Mouse (Mus musculus): Measurements from ENCODE around the gene Cers6. TPM values are rescaled to one million over a fixed set of nuclear protein-coding genes. Genes with fewer than 3 reads are reported as not detected.
A peak's percentile ranks its signal among the peaks of the same experiment; 100 is the strongest.

Gene Cers6
- polyA plus RNA-seq, 1 experiment from 2014 or later = 26.8 TPM

DNA sequence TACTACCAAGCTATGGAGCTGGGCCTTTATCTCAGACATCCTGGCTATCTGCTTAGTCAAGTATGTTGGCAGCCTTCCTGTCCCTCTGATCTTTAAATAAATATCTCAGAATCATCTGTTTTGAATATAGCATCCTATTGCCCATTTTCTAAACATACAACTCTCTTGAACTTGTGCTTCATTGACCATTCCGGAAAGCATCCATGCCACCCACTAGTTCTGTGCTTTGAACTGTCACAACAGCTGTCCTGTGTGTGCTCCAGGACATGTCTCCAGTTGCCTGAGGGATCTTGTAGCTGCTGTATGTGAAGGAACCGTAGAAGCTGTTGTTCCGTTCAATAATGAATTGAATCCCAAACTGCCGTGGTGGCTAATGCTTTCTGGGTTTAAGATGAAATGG, 188.9 kb downstream of the Cers6 start:
- no peak overlapping the region for H3K27ac ChIP-seq (replicated peaks; ENCODE audit: low read depth, low read length)
- H3K9me3 ChIP-seq (ENCODE audit: control insufficient read depth, low read length) = no peaks in the 10 kb centered on the region
- no peak overlapping the region for H3K9ac ChIP-seq (ENCODE audit: low read length)
- H3K4me2 ChIP-seq (ENCODE audit: low read depth, severe bottlenecking) = no peak overlapping the region
- no peak overlapping the region for H3K4me3 ChIP-seq (ENCODE audit: low read depth, low read length)
- no peaks in the 10 kb centered on the region for H3K27me3 ChIP-seq (ENCODE audit: control insufficient read depth, insufficient read depth, low read length)
- peaks cover 7% of the 10 kb centered on the region for H3K4me1 ChIP-seq (ENCODE audit: control insufficient read depth, insufficient read depth, low read length)
- DNase-seq (ENCODE audit: low spot score) = no peak
- ATAC-seq (ENCODE audit: insufficient number of reproducible peaks, low FRiP score, low TSS enrichment, low read depth) = no peak
- 80% methylated on average over 4 of the region's 4 CpGs for WGBS
- H3K36me3 ChIP-seq (ENCODE audit: control insufficient read depth, insufficient read depth, low read length) = no peaks in the 10 kb centered on the region

DNA sequence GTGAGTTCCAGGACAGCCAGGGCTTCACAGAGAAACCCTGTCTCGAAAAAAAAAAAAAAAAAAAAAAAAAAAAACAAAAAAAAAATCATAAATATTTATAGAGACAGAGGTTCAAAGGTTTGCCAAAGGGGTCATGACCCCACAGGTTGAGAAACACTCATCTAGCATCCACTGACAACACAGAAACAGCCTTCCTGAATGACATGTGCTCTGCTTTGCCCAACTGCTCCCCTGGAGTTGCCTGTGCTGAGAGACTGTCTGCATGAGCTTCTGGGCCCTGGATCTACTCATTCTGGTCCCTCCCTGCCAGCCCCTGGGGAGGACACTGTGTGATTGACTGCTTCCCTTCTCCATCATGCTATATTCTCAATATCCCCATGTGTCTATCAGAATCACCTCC, 190.4 kb downstream of the Cers6 start:
- ATAC-seq (ENCODE audit: insufficient number of reproducible peaks, low FRiP score, low TSS enrichment, low read depth) (no peak), DNase-seq (ENCODE audit: low spot score) (no peak)
- Histone ChIP-seq H3K4me3 (ENCODE audit: low read depth, low read length) (no peak overlapping the region), H3K9me3 (ENCODE audit: control insufficient read depth, low read length) (no peaks in the 10 kb centered on the region), H3K4me2 (ENCODE audit: low read depth, severe bottlenecking) (no peak overlapping the region; the same call in 1 of the 2 replicates), H3K9ac (ENCODE audit: low read length) (no peak overlapping the region), H3K4me1 (ENCODE audit: control insufficient read depth, insufficient read depth, low read length) (peaks cover 7% of the 10 kb centered on the region), H3K27me3 (ENCODE audit: control insufficient read depth, insufficient read depth, low read length) (no peaks in the 10 kb centered on the region), H3K27ac (replicated peaks; ENCODE audit: low read depth, low read length) (no peak overlapping the region), H3K36me3 (ENCODE audit: control insufficient read depth, insufficient read depth, low read length) (no peaks in the 10 kb centered on the region)
- WGBS = 75% methylated on average over 1 of the region's 1 CpGs

GRCm38 (mm10) chr2:69053210-69053858, 192.1 kb downstream of the Cers6 start:
- Histone ChIP-seq H3K4me2 (ENCODE audit: low read depth, severe bottlenecking) (no peak overlapping the region), H3K27me3 (ENCODE audit: control insufficient read depth, insufficient read depth, low read length) (no peaks in the 10 kb centered on the region), H3K27ac (replicated peaks; ENCODE audit: low read depth, low read length) (no peak overlapping the region), H3K36me3 (ENCODE audit: control insufficient read depth, insufficient read depth, low read length) (no peaks in the 10 kb centered on the region), H3K4me3 (ENCODE audit: low read depth, low read length) (no peak overlapping the region), H3K9me3 (ENCODE audit: control insufficient read depth, low read length) (no peaks in the 10 kb centered on the region), H3K9ac (ENCODE audit: low read length) (no peak overlapping the region), H3K4me1 (ENCODE audit: control insufficient read depth, insufficient read depth, low read length) (peaks cover 7% of the 10 kb centered on the region)
- peak; percentile 52 for DNase-seq (ENCODE audit: low spot score)
- 23% methylated on average over 4 of the region's 4 CpGs for WGBS
- peak; percentile 72 for ATAC-seq (ENCODE audit: insufficient number of reproducible peaks, low FRiP score, low TSS enrichment, low read depth)

DNA sequence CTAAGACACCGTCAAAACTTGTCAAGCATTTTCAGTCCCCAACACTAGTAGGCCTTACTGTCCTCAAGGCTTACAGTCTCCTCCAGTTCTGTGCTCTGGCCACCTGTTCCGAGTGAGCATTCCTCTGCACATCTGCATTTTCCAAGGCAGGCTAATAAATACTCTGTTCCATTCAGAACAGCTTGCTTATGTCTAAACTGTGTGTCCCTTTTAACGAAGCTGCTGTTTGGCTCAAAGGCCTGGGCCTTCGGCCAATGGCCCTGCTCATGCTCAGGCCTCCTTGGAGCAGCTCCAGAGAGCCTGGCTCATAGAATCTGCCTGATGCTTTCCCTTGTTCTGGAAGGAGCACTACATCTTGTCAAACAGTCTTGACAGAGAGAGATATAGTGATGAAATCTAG, 193.0 kb downstream of the Cers6 start:
- Histone ChIP-seq H3K4me2 (ENCODE audit: low read depth, severe bottlenecking) (no peak overlapping the region), H3K4me1 (ENCODE audit: control insufficient read depth, insufficient read depth, low read length) (peaks cover 7% of the 10 kb centered on the region), H3K9me3 (ENCODE audit: control insufficient read depth, low read length) (no peaks in the 10 kb centered on the region), H3K4me3 (ENCODE audit: low read depth, low read length) (no peak overlapping the region), H3K27ac (replicated peaks; ENCODE audit: low read depth, low read length) (no peak overlapping the region), H3K9ac (ENCODE audit: low read length) (no peak overlapping the region), H3K36me3 (ENCODE audit: control insufficient read depth, insufficient read depth, low read length) (no peaks in the 10 kb centered on the region), H3K27me3 (ENCODE audit: control insufficient read depth, insufficient read depth, low read length) (no peaks in the 10 kb centered on the region)
- WGBS = 61% methylated on average over 4 of the region's 4 CpGs
- DNase-seq (ENCODE audit: low spot score) (no peak), ATAC-seq (ENCODE audit: insufficient number of reproducible peaks, low FRiP score, low TSS enrichment, low read depth) (no peak)

- Histone ChIP-seq H3K27me3 (ENCODE audit: control insufficient read depth, insufficient read depth, low read length) (no peaks in the 10 kb centered on the region), H3K9me3 (ENCODE audit: control insufficient read depth, low read length) (no peaks in the 10 kb centered on the region), H3K4me3 (ENCODE audit: low read depth, low read length) (no peak overlapping the region), H3K4me2 (ENCODE audit: low read depth, severe bottlenecking) (no peak overlapping the region), H3K9ac (ENCODE audit: low read length) (no peak overlapping the region), H3K4me1 (ENCODE audit: control insufficient read depth, insufficient read depth, low read length) (peaks cover 7% of the 10 kb centered on the region), H3K36me3 (ENCODE audit: control insufficient read depth, insufficient read depth, low read length) (no peaks in the 10 kb centered on the region), H3K27ac (replicated peaks; ENCODE audit: low read depth, low read length) (no peak overlapping the region)
- 91% methylated on average over 6 of the region's 6 CpGs for WGBS
- ATAC-seq (ENCODE audit: insufficient number of reproducible peaks, low FRiP score, low TSS enrichment, low read depth) (no peak), DNase-seq (ENCODE audit: low spot score) (peak; percentile 18)
These were observed 193.9 kb downstream of the Cers6 start for GRCm38 (mm10) chr2:69055174-69055573.

GRCm38 (mm10) chr2:69061313-69061712, 200.1 kb downstream of the Cers6 start:
- DNase-seq (ENCODE audit: low spot score) = no peak
- H3K27me3 ChIP-seq (ENCODE audit: control insufficient read depth, insufficient read depth, low read length) = no peaks in the 10 kb centered on the region
- ATAC-seq (ENCODE audit: insufficient number of reproducible peaks, low FRiP score, low TSS enrichment, low read depth) = no peak
- H3K4me3 ChIP-seq (ENCODE audit: low read depth, low read length) = no peak overlapping the region
- H3K4me2 ChIP-seq (ENCODE audit: low read depth, severe bottlenecking) = no peak overlapping the region
- H3K9ac ChIP-seq (ENCODE audit: low read length) = no peak overlapping the region
- no peaks in the 10 kb centered on the region for H3K4me1 ChIP-seq (ENCODE audit: control insufficient read depth, insufficient read depth, low read length)
- no peaks in the 10 kb centered on the region for H3K9me3 ChIP-seq (ENCODE audit: control insufficient read depth, low read length)
- no peaks in the 10 kb centered on the region for H3K36me3 ChIP-seq (ENCODE audit: control insufficient read depth, insufficient read depth, low read length)
- no peak overlapping the region for H3K27ac ChIP-seq (replicated peaks; ENCODE audit: low read depth, low read length)

GRCm38 (mm10) chr2:69061910-69062689, 200.9 kb downstream of the Cers6 start:
- Histone ChIP-seq H3K27me3 (ENCODE audit: control insufficient read depth, insufficient read depth, low read length) (no peaks in the 10 kb centered on the region), H3K4me1 (ENCODE audit: control insufficient read depth, insufficient read depth, low read length) (no peaks in the 10 kb centered on the region), H3K9ac (ENCODE audit: low read length) (no peak overlapping the region), H3K9me3 (ENCODE audit: control insufficient read depth, low read length) (no peaks in the 10 kb centered on the region), H3K4me3 (ENCODE audit: low read depth, low read length) (no peak overlapping the region), H3K27ac (replicated peaks; ENCODE audit: low read depth, low read length) (no peak overlapping the region), H3K36me3 (ENCODE audit: control insufficient read depth, insufficient read depth, low read length) (no peaks in the 10 kb centered on the region), H3K4me2 (ENCODE audit: low read depth, severe bottlenecking) (no peak overlapping the region)
- DNase-seq (ENCODE audit: low spot score) (no peak), ATAC-seq (ENCODE audit: insufficient number of reproducible peaks, low FRiP score, low TSS enrichment, low read depth) (no peak)
- 90% methylated on average over 5 of the region's 5 CpGs for WGBS

- no peak for ATAC-seq (ENCODE audit: insufficient number of reproducible peaks, low FRiP score, low TSS enrichment, low read depth)
- WGBS = 88% methylated on average over 6 of the region's 6 CpGs
These were observed 203.5 kb downstream of the Cers6 start for GRCm38 (mm10) chr2:69064759-69065158.

More at GRCm38 (mm10) chr2:69064759-69065158, 203.5 kb downstream of the Cers6 start:
- H3K9me3 ChIP-seq (ENCODE audit: control insufficient read depth, low read length) = no peaks in the 10 kb centered on the region
- no peaks in the 10 kb centered on the region for H3K4me1 ChIP-seq (ENCODE audit: control insufficient read depth, insufficient read depth, low read length)
- no peaks in the 10 kb centered on the region for H3K36me3 ChIP-seq (ENCODE audit: control insufficient read depth, insufficient read depth, low read length)
- no peaks in the 10 kb centered on the region for H3K27me3 ChIP-seq (ENCODE audit: control insufficient read depth, insufficient read depth, low read length)
- no peak overlapping the region for H3K4me2 ChIP-seq (ENCODE audit: low read depth, severe bottlenecking)
- H3K9ac ChIP-seq (ENCODE audit: low read length) = no peak overlapping the region
- no peak overlapping the region for H3K4me3 ChIP-seq (ENCODE audit: low read depth, low read length)
- no peak for DNase-seq (ENCODE audit: low spot score)
- H3K27ac ChIP-seq (replicated peaks; ENCODE audit: low read depth, low read length) = no peak overlapping the region

Data from limb, embryonic 11.5 days (tissue).